ENCODE assay signal across 20 mouse cellular contexts in the genomic region with DNA sequence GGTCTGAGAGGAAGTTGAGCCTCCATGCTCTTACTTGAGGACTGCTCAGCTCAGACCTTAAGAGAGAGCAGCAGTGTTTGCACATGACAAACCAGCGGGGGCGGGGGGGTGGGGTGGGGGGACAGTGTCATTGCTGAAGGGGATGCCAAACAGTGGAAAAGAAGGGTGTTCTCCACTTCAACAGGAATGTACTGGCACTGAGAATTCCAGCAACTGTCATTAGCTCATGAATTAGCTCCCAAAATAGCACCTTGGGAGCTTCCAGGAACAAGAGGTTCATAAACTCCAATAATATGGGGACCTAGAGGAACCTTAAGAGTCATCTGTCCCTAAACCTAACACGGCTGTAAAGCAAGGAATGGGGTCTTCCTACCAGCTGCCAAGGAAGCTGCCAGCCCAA.
A peak's percentile ranks its signal among the peaks of the same experiment; 100 is the strongest.
DNase-seq lines count a peak whose midpoint lies in the region; ATAC-seq lines count a peak whose summit lies in the region.
"Had no signal": no experiment of that assay in that cellular context is flagged by ENCODE, and none has a peak within 500 bp of the region (broad histone marks: within the 10 kb centered on the region; RNA-seq: fewer than 3 reads in every experiment).

No protein-coding gene starts in this region.

- WGBS in heart, embryonic 13.5 days, result 53% methylated on average over 3 of the region's 3 CpGs
- 79% methylated on average over 3 of the region's 3 CpGs for WGBS in intestine, embryonic 15.5 days
- WGBS in stomach, embryonic 15.5 days, result 79% methylated on average over 3 of the region's 3 CpGs

- no peaks in the 10 kb centered on the region for H3K9me3 ChIP-seq in heart, embryonic 13.5 days
- H3K9me3 ChIP-seq in intestine, embryonic 15.5 days, result no peaks in the 10 kb centered on the region
- H3K9me3 ChIP-seq in stomach, embryonic 15.5 days, result no peaks in the 10 kb centered on the region
- H3K9me3 ChIP-seq: forebrain, embryonic 13.5 days; hindbrain, embryonic 15.5 days; limb, embryonic 13.5 days; lung, embryonic 15.5 days had no signal

- no peak overlapping the region for H3K4me2 ChIP-seq in heart, embryonic 13.5 days
- H3K4me2 ChIP-seq in intestine, embryonic 15.5 days (replicated peaks), result no peak overlapping the region
- no peak overlapping the region for H3K4me2 ChIP-seq in stomach, embryonic 15.5 days
- H3K4me2 ChIP-seq: forebrain, embryonic 13.5 days; hindbrain, embryonic 15.5 days; limb, embryonic 13.5 days; lung, embryonic 15.5 days; midbrain, embryonic 12.5 days had no signal

- DNase-seq in gastrocnemius, adult 18-20 months (ENCODE audit: low spot score), result peak; percentile 39
- DNase-seq in gastrocnemius, postnatal 4 days (ENCODE audit: low spot score in 2 of 2), result no peak
- no peak for DNase-seq in heart, adult 11 months
- no peak for DNase-seq in adrenal gland, postnatal 14 days
- DNase-seq in neural tube, embryonic 10.5 days (ENCODE audit: extremely low spot score, low spot score), result no peak
- DNase-seq: gastrocnemius, postnatal 36 days; kidney, adult 18-20 months; spleen, adult 18-20 months had no signal

- no peaks in the 10 kb centered on the region for H3K27me3 ChIP-seq in heart, embryonic 13.5 days (replicated peaks)
- no peaks in the 10 kb centered on the region for H3K27me3 ChIP-seq in intestine, embryonic 15.5 days (replicated peaks)
- no peaks in the 10 kb centered on the region for H3K27me3 ChIP-seq in stomach, embryonic 15.5 days (replicated peaks)
- H3K27me3 ChIP-seq: hindbrain, embryonic 15.5 days; limb, embryonic 13.5 days; lung, embryonic 15.5 days; midbrain, embryonic 12.5 days had no signal

- ATAC-seq in heart, embryonic 13.5 days (ENCODE audit: extremely low read depth, insufficient number of reproducible peaks, low FRiP score, low TSS enrichment), result no peak
- no peak for ATAC-seq in intestine, embryonic 15.5 days
- no peak for ATAC-seq in stomach, embryonic 15.5 days (ENCODE audit: insufficient read depth, low FRiP score, low read depth)
- ATAC-seq: forebrain, embryonic 13.5 days had no signal

- H3K9ac ChIP-seq in heart, embryonic 13.5 days, result no peak overlapping the region
- H3K9ac ChIP-seq in intestine, embryonic 15.5 days, result no peak overlapping the region
- H3K9ac ChIP-seq in stomach, embryonic 15.5 days, result no peak overlapping the region
- H3K9ac ChIP-seq: forebrain, embryonic 13.5 days; hindbrain, embryonic 15.5 days; limb, embryonic 13.5 days; liver, embryonic 14.5 days; lung, embryonic 15.5 days; midbrain, embryonic 12.5 days had no signal

- peaks cover 24% of the 10 kb centered on the region for H3K4me1 ChIP-seq in heart, embryonic 13.5 days
- H3K4me1 ChIP-seq in intestine, embryonic 15.5 days (replicated peaks), result peaks cover 7% of the 10 kb centered on the region; the same call in 1 of the 2 replicates
- H3K4me1 ChIP-seq in stomach, embryonic 15.5 days, result peaks cover 9% of the 10 kb centered on the region; the same call in 1 of the 2 replicates
- H3K4me1 ChIP-seq: forebrain, embryonic 13.5 days; hindbrain, embryonic 15.5 days; midbrain, embryonic 12.5 days had no signal

- peak overlapping the region; percentile 45 for H3K27ac ChIP-seq in heart, embryonic 13.5 days (replicated peaks)
- H3K27ac ChIP-seq in intestine, embryonic 15.5 days, result peak overlapping the region; percentile 72
- peak overlapping the region; percentile 75 for H3K27ac ChIP-seq in stomach, embryonic 15.5 days
- H3K27ac ChIP-seq: forebrain, embryonic 13.5 days; hindbrain, embryonic 15.5 days; kidney, postnatal 0 days; liver, embryonic 14.5 days; lung, embryonic 15.5 days; midbrain, embryonic 12.5 days had no signal

- H3K36me3 ChIP-seq in heart, embryonic 13.5 days, result no peaks in the 10 kb centered on the region
- H3K36me3 ChIP-seq in intestine, embryonic 15.5 days, result no peaks in the 10 kb centered on the region
- H3K36me3 ChIP-seq in stomach, embryonic 15.5 days, result no peaks in the 10 kb centered on the region
- H3K36me3 ChIP-seq: G1E; hindbrain, embryonic 15.5 days; limb, embryonic 13.5 days; lung, embryonic 15.5 days; midbrain, embryonic 12.5 days had no signal

- no peak overlapping the region for H3K4me3 ChIP-seq in heart, embryonic 13.5 days
- no peak overlapping the region for H3K4me3 ChIP-seq in intestine, embryonic 15.5 days (replicated peaks)
- H3K4me3 ChIP-seq in stomach, embryonic 15.5 days (replicated peaks), result no peak overlapping the region
- H3K4me3 ChIP-seq: erythroblast, embryonic 14.5 days; forebrain, embryonic 13.5 days; hindbrain, embryonic 15.5 days; limb, embryonic 13.5 days; lung, embryonic 15.5 days; midbrain, embryonic 12.5 days had no signal
